Mouse (Mus musculus): ENCODE data around the gene Clec12b.
"Not testable (repeated sequence)": the region's sequence is repeated elsewhere in the genome, so short reads cannot be mapped to it uniquely, and the experiment has no call there.

The Clec12b gene

GRCm38 (mm10) chr6:129369374-129370132 lies 16.1 kb downstream of the Clec12b start:
- DNase-seq (ENCODE audit: low spot score) = no peak

GRCm38 (mm10) chr6:129365959-129366359 lies 19.7 kb downstream of the Clec12b start:
- DNase-seq (ENCODE audit: low spot score) = peak; percentile 82

- no peak for DNase-seq (ENCODE audit: low spot score)
Measured at GRCm38 (mm10) chr6:129363942-129364341, 21.7 kb downstream of the Clec12b start.

- DNase-seq (ENCODE audit: low spot score) = no peak
Measured at GRCm38 (mm10) chr6:129359515-129359914, 26.2 kb downstream of the Clec12b start.

GRCm38 (mm10) chr6:129356430-129356829 lies 29.2 kb downstream of the Clec12b start:
- no peak for DNase-seq (ENCODE audit: low spot score)

GRCm38 (mm10) chr6:129355774-129356173 lies 29.9 kb downstream of the Clec12b start:
- no peak for DNase-seq (ENCODE audit: low spot score)

GRCm38 (mm10) chr6:129351091-129351490 lies 34.6 kb downstream of the Clec12b start:
- DNase-seq (ENCODE audit: low spot score) = no peak

- no peak for DNase-seq (ENCODE audit: low spot score)
Measured at GRCm38 (mm10) chr6:129349524-129350352, 35.9 kb downstream of the Clec12b start.

- DNase-seq (ENCODE audit: low spot score) = no peak
Measured at GRCm38 (mm10) chr6:129344408-129344807, 41.3 kb downstream of the Clec12b start.

GRCm38 (mm10) chr6:129342391-129342790 lies 43.3 kb downstream of the Clec12b start, which contains the start of gene Clec12a:
Clec12a (plus strand) TSS chr6:129342691.
- not testable (repeated sequence) for DNase-seq (ENCODE audit: low spot score)

- no peak for DNase-seq (ENCODE audit: low spot score)
Measured at GRCm38 (mm10) chr6:129337751-129338150, 47.9 kb downstream of the Clec12b start.

- DNase-seq (ENCODE audit: low spot score) = peak; percentile 76
Measured at GRCm38 (mm10) chr6:129333674-129334078, 52.0 kb downstream of the Clec12b start.

GRCm38 (mm10) chr6:129331610-129332009 lies 54.1 kb downstream of the Clec12b start, which contains the start of gene 4922502D21Rik:
4922502D21Rik (minus strand) TSS chr6:129331796.
- no peak for DNase-seq (ENCODE audit: low spot score)

- no peak for DNase-seq (ENCODE audit: low spot score)
Measured at GRCm38 (mm10) chr6:129326568-129327150, 59.0 kb downstream of the Clec12b start.

- DNase-seq (ENCODE audit: low spot score) = no peak
Measured at GRCm38 (mm10) chr6:129326016-129326415, 59.7 kb downstream of the Clec12b start.

All from embryo, embryonic 10 days (tissue).